In the genomic region with DNA sequence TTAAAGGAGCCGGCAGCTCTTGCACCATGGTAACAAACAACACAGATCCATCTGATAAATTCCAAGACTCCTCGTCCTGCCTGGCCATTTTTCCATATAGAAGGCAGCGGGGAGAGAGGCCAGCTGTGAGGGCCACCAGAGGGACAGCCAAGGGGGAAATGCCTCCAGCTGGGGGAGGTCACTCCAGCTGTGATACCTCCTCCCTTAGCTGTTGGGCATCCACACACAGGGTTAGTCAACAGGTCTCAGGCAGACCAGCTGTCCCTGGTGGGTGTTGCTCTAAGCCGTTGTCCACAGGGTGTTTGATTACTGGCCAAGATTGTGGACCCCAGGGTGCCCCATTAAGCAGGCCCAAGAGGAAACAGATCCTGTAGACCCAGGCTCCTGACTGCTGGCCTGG, we compare ENCODE assay signal across 17 mouse cellular contexts.
DNase-seq lines count a peak whose midpoint lies in the region; ATAC-seq lines count a peak whose summit lies in the region.
"Had no signal": no experiment of that assay in that cellular context is flagged by ENCODE, and none has a peak within 500 bp of the region (broad histone marks: within the 10 kb centered on the region; RNA-seq: fewer than 3 reads in every experiment).

No protein-coding gene starts in this region.

- DNase-seq in kidney, adult 18-20 months = no peak
- DNase-seq in lung, postnatal 36 days = no peak
- DNase-seq in thymus, postnatal 36 days = no peak
- no peak for DNase-seq in left cerebral cortex, adult 11 months (ENCODE audit: low spot score)
- DNase-seq: adrenal gland, adult 8-10 months; cerebellum, adult 11-12 months; liver; right cerebral cortex, postnatal 14 days; thymus, adult 2 months had no signal

- H3K4me3 ChIP-seq in kidney, embryonic 14.5 days (ENCODE audit: low read length) = no peak overlapping the region
- H3K4me3 ChIP-seq in lung, embryonic 16.5 days (ENCODE audit: low read length) = no peak overlapping the region
- H3K4me3 ChIP-seq in embryonic facial prominence, embryonic 15.5 days (replicated peaks) = no peak overlapping the region
- no peak overlapping the region for H3K4me3 ChIP-seq in stomach, embryonic 15.5 days (replicated peaks)
- H3K4me3 ChIP-seq: embryonic facial prominence, embryonic 12.5 days; forebrain, embryonic 12.5 days; midbrain, embryonic 12.5 days had no signal

- H3K9me3 ChIP-seq in kidney, embryonic 14.5 days (ENCODE audit: control insufficient read depth, low read length) = no peaks in the 10 kb centered on the region
- H3K9me3 ChIP-seq in lung, embryonic 16.5 days (ENCODE audit: control insufficient read depth, low read length) = no peaks in the 10 kb centered on the region
- H3K9me3 ChIP-seq in embryonic facial prominence, embryonic 15.5 days (replicated peaks) = no peaks in the 10 kb centered on the region
- H3K9me3 ChIP-seq in stomach, embryonic 15.5 days = no peaks in the 10 kb centered on the region
- H3K9me3 ChIP-seq: embryonic facial prominence, embryonic 12.5 days; forebrain, embryonic 12.5 days; midbrain, embryonic 12.5 days had no signal

- WGBS in kidney, embryonic 14.5 days = 28% methylated on average over 4 of the region's 4 CpGs
- WGBS in lung, embryonic 16.5 days = 22% methylated on average over 4 of the region's 4 CpGs
- WGBS in embryonic facial prominence, embryonic 15.5 days = 35% methylated on average over 4 of the region's 4 CpGs
- WGBS in stomach, embryonic 15.5 days = 11% methylated on average over 4 of the region's 4 CpGs

- H3K36me3 ChIP-seq in kidney, embryonic 14.5 days (ENCODE audit: control insufficient read depth, insufficient read depth, low read length) = no peaks in the 10 kb centered on the region
- no peaks in the 10 kb centered on the region for H3K36me3 ChIP-seq in lung, embryonic 16.5 days (ENCODE audit: control insufficient read depth, insufficient read depth, low read length)
- no peaks in the 10 kb centered on the region for H3K36me3 ChIP-seq in embryonic facial prominence, embryonic 15.5 days
- no peaks in the 10 kb centered on the region for H3K36me3 ChIP-seq in stomach, embryonic 15.5 days
- H3K36me3 ChIP-seq: embryonic facial prominence, embryonic 12.5 days; forebrain, embryonic 12.5 days; midbrain, embryonic 12.5 days had no signal

- no peak overlapping the region for H3K4me2 ChIP-seq in kidney, embryonic 14.5 days (replicated peaks; ENCODE audit: low read depth, low read length)
- H3K4me2 ChIP-seq in lung, embryonic 16.5 days (ENCODE audit: low read depth, low read length) = no peak overlapping the region
- no peak overlapping the region for H3K4me2 ChIP-seq in embryonic facial prominence, embryonic 15.5 days (replicated peaks)
- no peak overlapping the region for H3K4me2 ChIP-seq in stomach, embryonic 15.5 days
- H3K4me2 ChIP-seq: embryonic facial prominence, embryonic 12.5 days; forebrain, embryonic 12.5 days; midbrain, embryonic 12.5 days had no signal

- H3K4me1 ChIP-seq in kidney, embryonic 14.5 days (ENCODE audit: control insufficient read depth, insufficient read depth, low read length) = 0 out of 2 replicates have a peak, but pooled peaks cover 3% of the 10 kb centered on the region
- H3K4me1 ChIP-seq in lung, embryonic 16.5 days (replicated peaks; ENCODE audit: control insufficient read depth, insufficient read depth, low read length) = peaks cover 13% of the 10 kb centered on the region
- H3K4me1 ChIP-seq in embryonic facial prominence, embryonic 15.5 days = peaks cover 15% of the 10 kb centered on the region
- H3K4me1 ChIP-seq in stomach, embryonic 15.5 days = 0 out of 2 replicates have a peak, but pooled peaks cover 7% of the 10 kb centered on the region
- H3K4me1 ChIP-seq: embryonic facial prominence, embryonic 12.5 days had no signal

- peaks cover 6% of the 10 kb centered on the region; the same call in 1 of the 2 replicates for H3K27me3 ChIP-seq in kidney, embryonic 14.5 days (ENCODE audit: control insufficient read depth, insufficient read depth, low read length)
- no peaks in the 10 kb centered on the region for H3K27me3 ChIP-seq in lung, embryonic 16.5 days (ENCODE audit: control insufficient read depth, insufficient read depth, low read depth, low read length)
- no peaks in the 10 kb centered on the region for H3K27me3 ChIP-seq in embryonic facial prominence, embryonic 15.5 days
- no peaks in the 10 kb centered on the region for H3K27me3 ChIP-seq in stomach, embryonic 15.5 days (replicated peaks)
- H3K27me3 ChIP-seq: embryonic facial prominence, embryonic 12.5 days had no signal

- no peak overlapping the region for H3K9ac ChIP-seq in kidney, embryonic 14.5 days (ENCODE audit: low read depth, low read length)
- no peak overlapping the region for H3K9ac ChIP-seq in lung, embryonic 16.5 days (ENCODE audit: low read length)
- H3K9ac ChIP-seq in embryonic facial prominence, embryonic 15.5 days = no peak overlapping the region
- H3K9ac ChIP-seq in stomach, embryonic 15.5 days = no peak overlapping the region
- H3K9ac ChIP-seq: embryonic facial prominence, embryonic 12.5 days; forebrain, embryonic 12.5 days; midbrain, embryonic 12.5 days had no signal

- H3K27ac ChIP-seq in kidney, embryonic 14.5 days (ENCODE audit: low read depth, low read length) = no peak overlapping the region
- H3K27ac ChIP-seq in lung, embryonic 16.5 days (ENCODE audit: low read length) = peak overlapping the region; percentile 11; the same call in 1 of the 2 replicates
- H3K27ac ChIP-seq in embryonic facial prominence, embryonic 15.5 days (replicated peaks) = no peak overlapping the region
- peak overlapping the region; percentile 79 for H3K27ac ChIP-seq in stomach, embryonic 15.5 days
- H3K27ac ChIP-seq: embryonic facial prominence, embryonic 12.5 days; forebrain, embryonic 12.5 days; hindbrain, postnatal 0 days; midbrain, embryonic 12.5 days had no signal

- peak; percentile 65; the same call in 1 of the 2 replicates for ATAC-seq in kidney, embryonic 14.5 days (ENCODE audit: low FRiP score, low TSS enrichment)
- peak; percentile 85 for ATAC-seq in lung, embryonic 16.5 days (ENCODE audit: low read depth)
- ATAC-seq in embryonic facial prominence, embryonic 15.5 days (ENCODE audit: insufficient number of reproducible peaks, low FRiP score, low TSS enrichment, low read depth) = 0 out of 2 replicates have a peak, but pooled peaks have one; percentile 16
- peak; percentile 65 for ATAC-seq in stomach, embryonic 15.5 days (ENCODE audit: insufficient read depth, low FRiP score, low read depth)
- ATAC-seq: hindbrain, postnatal 0 days had no signal

Comparison
In these comparisons a context has a peak if more than half of its experiments do, and no peak if none do; other contexts are left out.
1. ATAC-seq: peak in every context shown above with its lines; median percentile 85 in lung, embryonic 16.5 days; 65 in kidney, embryonic 14.5 days; 65 in stomach, embryonic 15.5 days; 16 in embryonic facial prominence, embryonic 15.5 days.
2. H3K27ac ChIP-seq: peak in lung, embryonic 16.5 days (single experiment) and stomach, embryonic 15.5 days (single experiment); none in kidney, embryonic 14.5 days (single experiment) and embryonic facial prominence, embryonic 15.5 days (single experiment).